Mouse (Mus musculus): ENCODE results near the gene Snx29.

DNA sequence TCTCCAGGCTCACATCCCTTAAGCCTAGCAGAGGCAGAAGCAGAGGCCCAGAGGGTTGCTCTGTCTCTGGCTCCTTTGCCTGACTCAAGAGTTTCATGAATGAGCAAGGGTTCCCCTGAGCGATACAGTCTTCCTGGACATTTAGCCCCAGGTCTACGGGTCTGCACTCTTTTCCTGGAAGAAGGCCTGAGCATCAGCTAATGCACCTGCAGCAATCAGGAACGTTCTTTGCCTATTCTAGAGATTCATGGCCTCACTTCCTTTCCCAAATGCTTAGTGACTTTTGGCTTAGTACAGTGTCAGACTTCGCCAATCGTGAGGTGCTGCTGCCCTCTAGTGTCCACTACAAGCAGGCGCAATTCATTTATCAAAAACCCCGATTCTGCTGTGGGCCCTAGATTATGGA is 95.5 kb downstream of the Snx29 start:
- no peak for TF ChIP-seq TAL1 (IDR thresholded peaks at IDR 0.05; ENCODE audit: low read length)
- no peak for TF ChIP-seq GATA1 (IDR thresholded peaks at IDR 0.05; ENCODE audit: low read length)

All from erythroblast, embryonic 14.5 days (primary cell).